Mouse (Mus musculus) CD4-positive, CD25-positive, alpha-beta regulatory T cell, adult 9 weeks (primary cell): Measurements from ENCODE around the gene Gm4791. TPM values are rescaled to one million over a fixed set of nuclear protein-coding genes. Genes with fewer than 3 reads are reported as not detected.

Source experiments
- polyA plus RNA-seq: library from polyadenylated mRNA; unstranded; fragments of 100-300 nt; shearing (Covaris generic); gene quantifications from one replicate; pipeline ENCODE4 v1.2.1, GENCODE M21; 2017

Gene Gm4791
- not detected for polyA plus RNA-seq

DNA sequence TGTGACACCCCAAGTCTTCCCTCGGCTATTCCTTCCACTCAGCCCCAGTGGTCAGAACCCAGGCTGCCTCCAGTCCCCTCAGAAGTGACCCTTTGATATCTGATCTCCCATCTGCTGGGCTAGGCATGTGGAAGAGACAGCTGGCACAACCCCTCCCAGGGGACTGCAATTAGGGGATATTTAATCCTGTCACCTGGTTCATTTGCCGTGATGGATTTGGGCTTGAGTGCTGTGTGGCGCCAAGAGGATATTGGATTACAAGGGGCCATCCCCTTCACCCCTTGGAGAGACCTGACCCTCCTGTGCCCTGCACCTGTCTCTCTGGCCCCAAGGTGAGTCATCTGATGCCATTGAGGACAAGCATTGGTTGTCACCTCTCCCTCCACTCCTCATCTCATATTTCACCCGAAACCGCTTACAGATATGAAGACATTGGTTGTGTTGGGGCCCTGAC lies at the start of gene Gm4791:
Gene Gm4791, plus strand, starts transcription at position 404 of the 454 bp plus-strand sequence.

